Mouse (Mus musculus) forebrain, embryonic 14.5 days (tissue): ENCODE measurements around the gene Ddx55. TPM values are rescaled to one million over a fixed set of nuclear protein-coding genes. Genes with fewer than 3 reads are reported as not detected.
A peak's percentile ranks its signal among the peaks of the same experiment; 100 is the strongest.
"Not testable (repeated sequence)": the region's sequence is repeated elsewhere in the genome, so short reads cannot be mapped to it uniquely, and the experiment has no call there.

Experiments used
- ATAC-seq: fragments of 200-750 bp; cut with Nextera tagmentation; 2 replicates; pipeline ENCODE4 v1.8.0; 2017; ENCODE audit warnings: mild to moderate bottlenecking, moderate library complexity
- DNase-seq: peaks from one replicate; pipeline ENCODE4 v3.0.0-alpha.2; 2015; ENCODE audit warnings: low spot score
- H3K27ac ChIP-seq: fragments of 300-500 bp; sonication (generic); 2 replicates; pipeline ENCODE4 v1.5.1; 2014; ENCODE audit warnings: low read depth, mild to moderate bottlenecking, control low read depth, low read length, moderate library complexity
- H3K27me3 ChIP-seq: fragments of 300-500 bp; sonication (generic); replicated peaks from 2 replicates; pipeline ENCODE4 v1.6.1; 2014; ENCODE audit warnings: low read length, control low read depth, mixed read lengths; ENCODE audit not compliant: control insufficient read depth, insufficient read depth
- H3K36me3 ChIP-seq: fragments of 300-500 bp; sonication (generic); 2 replicates; pipeline ENCODE4 v1.6.1; 2014; ENCODE audit warnings: low read length, control low read depth; ENCODE audit not compliant: control insufficient read depth, insufficient read depth
- H3K4me1 ChIP-seq: fragments of 300-500 bp; sonication (generic); 2 replicates; pipeline ENCODE4 v1.6.1; 2014; ENCODE audit warnings: antibody characterized with exemption, low read length, control low read depth; ENCODE audit not compliant: control insufficient read depth, insufficient read depth
- H3K4me2 ChIP-seq: fragments of 300-500 bp; sonication (generic); 2 replicates; pipeline ENCODE4 v1.6.1; 2014; ENCODE audit warnings: mild to moderate bottlenecking, control low read depth, low read length
- H3K4me3 ChIP-seq: fragments of 300-500 bp; sonication (generic); 2 replicates; pipeline ENCODE4 v1.5.1; 2014; ENCODE audit warnings: low read depth, low read length, control low read depth
- H3K9ac ChIP-seq: fragments of 300-500 bp; sonication (generic); 2 replicates; pipeline ENCODE4 v1.6.1; 2014; ENCODE audit warnings: mild to moderate bottlenecking, low read length, control low read depth, moderate library complexity
- H3K9me3 ChIP-seq: fragments of 300-500 bp; sonication (generic); replicated peaks from 2 replicates; pipeline ENCODE4 v1.6.1; 2016; ENCODE audit warnings: low read length, control low read depth, mixed read lengths; ENCODE audit not compliant: control insufficient read depth
- WGBS: fragments of 180-500 bp; shearing (Covaris S2); extraction: QIAGEN DNeasy Blood & Tissue Kit; methylation state at CpG from one replicate; pipeline ENCODE4 v1.1.7; 2014; 5-methylcytosine and 5-hydroxymethylcytosine counted together
- polyA plus RNA-seq: library from polyadenylated mRNA; unstranded; fragments of >200 nt; fragmentation: Nextera tagmentation; extraction: Ambion mirVana; gene quantifications from 2 replicates; pipeline ENCODE4 v1.2.1, GENCODE M21; 2014

Gene Ddx55
- polyA plus RNA-seq, 1 experiment from 2014 or later = 16.8 TPM

DNA sequence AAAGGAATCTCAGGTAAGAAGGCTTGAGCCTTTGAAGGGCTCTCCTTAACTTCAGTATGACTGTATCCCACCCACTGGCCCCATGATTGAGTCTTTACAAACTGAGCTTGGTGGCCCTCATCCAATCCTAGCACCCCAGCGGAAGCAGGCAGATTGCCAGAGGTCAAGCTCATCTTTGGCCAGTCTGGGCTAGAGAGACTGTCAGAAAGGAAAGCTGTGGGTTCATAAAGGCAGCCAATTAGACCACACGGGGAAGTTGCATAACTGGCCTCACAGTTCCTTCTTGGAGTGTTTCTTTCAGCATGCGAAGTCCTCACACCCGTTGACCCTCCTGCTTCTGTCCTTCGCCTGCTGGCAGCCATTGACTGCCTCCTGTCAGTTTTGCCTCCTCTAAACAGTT, 29.9 kb downstream of the Ddx55 start:
- Histone ChIP-seq H3K4me2 (no peak overlapping the region), H3K4me3 (no peak overlapping the region), H3K27ac (no peak overlapping the region), H3K27me3 (no peaks in the 10 kb centered on the region), H3K9me3 (no peaks in the 10 kb centered on the region), H3K36me3 (peaks cover 32% of the 10 kb centered on the region), H3K4me1 (peaks cover 14% of the 10 kb centered on the region), H3K9ac (no peak overlapping the region)
- ATAC-seq (no peak), DNase-seq (no peak)
- WGBS = 87% methylated on average over 5 of the region's 5 CpGs

GRCm38 (mm10) chr5:124592768-124593167, 40.1 kb downstream of the Ddx55 start:
- Histone ChIP-seq H3K4me3 (no peak overlapping the region), H3K27me3 (no peaks in the 10 kb centered on the region), H3K36me3 (peaks cover 77% of the 10 kb centered on the region), H3K4me1 (no peaks in the 10 kb centered on the region), H3K4me2 (no peak overlapping the region), H3K9ac (no peak overlapping the region), H3K27ac (no peak overlapping the region), H3K9me3 (no peaks in the 10 kb centered on the region)
- no peak for DNase-seq
- WGBS = 100% methylated on average over 3 of the region's 3 CpGs
- ATAC-seq = no peak

DNA sequence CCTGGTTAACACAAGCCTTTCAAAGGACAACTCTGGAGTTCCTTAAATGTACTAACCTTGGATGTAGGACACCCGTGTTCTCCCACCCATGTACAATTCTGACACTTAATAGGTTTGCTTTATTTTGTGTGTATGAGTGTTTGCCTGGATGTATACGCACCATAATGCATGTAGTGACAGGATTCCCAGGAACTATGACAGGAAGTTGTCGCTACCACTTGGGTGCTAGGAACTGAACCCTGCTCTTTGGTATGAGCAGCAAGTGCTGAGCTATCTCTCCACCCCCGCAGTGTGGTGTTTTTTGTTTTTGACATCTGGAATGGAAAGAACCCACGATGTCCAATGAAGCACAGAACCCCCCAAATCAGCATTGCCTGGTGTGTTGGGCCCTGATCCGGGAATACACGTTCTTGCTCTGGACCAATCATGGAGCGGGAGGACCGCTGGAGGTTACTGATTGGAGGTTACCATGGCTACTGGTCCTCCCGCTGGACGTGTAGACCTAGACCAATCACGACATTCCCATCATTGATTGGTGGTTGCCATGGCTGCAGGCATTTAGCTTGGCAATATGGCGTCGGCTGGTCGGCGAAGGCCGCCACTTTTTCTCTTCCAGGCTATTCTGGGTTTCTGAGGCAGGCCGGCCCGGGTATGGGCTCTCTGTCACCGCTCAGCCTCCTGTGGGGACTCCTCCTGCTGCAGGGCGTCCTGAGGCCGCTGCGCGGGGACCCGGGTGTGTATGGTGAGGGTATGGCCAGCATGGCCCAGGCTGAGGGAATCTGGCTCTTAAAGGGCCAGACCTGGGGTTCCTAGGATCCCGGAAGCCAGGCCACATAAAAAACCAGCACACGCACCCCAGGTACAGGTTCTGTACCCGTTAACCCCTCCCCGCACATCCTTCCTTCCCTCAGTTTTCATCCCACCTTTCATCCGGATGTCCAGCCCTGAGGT, 45.8 kb downstream of the Ddx55 start:
- ATAC-seq (peak; percentile 100), DNase-seq (peak; percentile 99)
- H3K27me3 ChIP-seq = no peaks in the 10 kb centered on the region
- H3K4me2 ChIP-seq = peak overlapping the region; percentile 65
- H3K9ac ChIP-seq = peak overlapping the region; percentile 75
- 5% methylated on average over 30 of the region's 30 CpGs for whole genome bisulfite sequencing
- H3K36me3 ChIP-seq = peaks cover 29% of the 10 kb centered on the region
- no peak overlapping the region for H3K27ac ChIP-seq
- H3K9me3 ChIP-seq = no peaks in the 10 kb centered on the region
- peak overlapping the region; percentile 79 for H3K4me3 ChIP-seq
- H3K4me1 ChIP-seq = peaks cover 5% of the 10 kb centered on the region; the same call in 1 of the 2 replicates

DNA sequence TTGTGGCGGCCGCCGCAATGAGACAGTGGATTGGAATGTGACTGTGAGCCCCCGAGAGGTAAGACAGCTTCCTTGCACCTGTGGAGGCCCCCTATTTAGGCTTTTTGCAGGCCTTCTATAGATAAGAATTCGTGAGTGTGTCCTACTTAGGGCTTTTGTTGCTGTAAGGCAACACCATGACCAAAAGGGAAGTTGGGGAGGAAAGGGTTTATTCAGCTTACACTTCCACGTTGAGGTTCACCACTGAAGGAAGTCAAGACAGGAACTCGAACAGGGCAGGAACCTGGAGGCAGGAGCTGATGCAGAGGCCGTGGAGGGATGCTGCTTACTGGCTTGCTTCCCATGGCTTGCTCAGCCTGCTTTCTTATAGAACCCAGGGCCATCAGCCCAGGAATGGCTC, 47.1 kb downstream of the Ddx55 start:
- not testable (repeated sequence) for ATAC-seq, H3K4me1 ChIP-seq, DNase-seq, H3K27ac ChIP-seq, H3K27me3 ChIP-seq, H3K9me3 ChIP-seq, H3K9ac ChIP-seq
- WGBS = 65% methylated on average over 8 of the region's 8 CpGs
- Histone ChIP-seq H3K4me3 (0 out of 2 replicates have a peak overlapping the region, but pooled peaks have one; percentile 79), H3K4me2 (peak overlapping the region; percentile 65; the same call in 1 of the 2 replicates), H3K36me3 (peaks cover 30% of the 10 kb centered on the region)

GRCm38 (mm10) chr5:124602349-124602748, 49.7 kb downstream of the Ddx55 start:
- Histone ChIP-seq H3K36me3 (peaks cover 14% of the 10 kb centered on the region; the same call in 1 of the 2 replicates), H3K4me3 (no peak overlapping the region), H3K9me3 (no peaks in the 10 kb centered on the region), H3K4me1 (peaks cover 5% of the 10 kb centered on the region; the same call in 1 of the 2 replicates), H3K27me3 (no peaks in the 10 kb centered on the region), H3K4me2 (no peak overlapping the region), H3K9ac (no peak overlapping the region), H3K27ac (no peak overlapping the region)
- 68% methylated on average over 5 of the region's 5 CpGs for WGBS
- DNase-seq (peak; percentile 48), ATAC-seq (no peak)

- Histone ChIP-seq H3K9me3 (no peaks in the 10 kb centered on the region), H3K36me3 (peaks cover 18% of the 10 kb centered on the region; the same call in 1 of the 2 replicates), H3K4me1 (peaks cover 1% of the 10 kb centered on the region; the same call in 1 of the 2 replicates), H3K27me3 (no peaks in the 10 kb centered on the region), H3K9ac (no peak overlapping the region), H3K27ac (no peak overlapping the region), H3K4me2 (no peak overlapping the region), H3K4me3 (no peak overlapping the region)
- ATAC-seq = no peak
- 88% methylated on average over 4 of the region's 4 CpGs for whole genome bisulfite sequencing
- DNase-seq = no peak
These were observed 51.6 kb downstream of the Ddx55 start for GRCm38 (mm10) chr5:124604296-124604695.

- Histone ChIP-seq H3K4me3 (no peak overlapping the region), H3K4me1 (no peaks in the 10 kb centered on the region), H3K9me3 (no peaks in the 10 kb centered on the region), H3K36me3 (peaks cover 18% of the 10 kb centered on the region; the same call in 1 of the 2 replicates), H3K4me2 (no peak overlapping the region), H3K9ac (no peak overlapping the region), H3K27ac (no peak overlapping the region), H3K27me3 (no peaks in the 10 kb centered on the region)
- ATAC-seq (no peak), DNase-seq (no peak)
- WGBS = 90% methylated on average over 17 of the region's 17 CpGs
These were observed 52.5 kb downstream of the Ddx55 start for GRCm38 (mm10) chr5:124605041-124605622.

DNA sequence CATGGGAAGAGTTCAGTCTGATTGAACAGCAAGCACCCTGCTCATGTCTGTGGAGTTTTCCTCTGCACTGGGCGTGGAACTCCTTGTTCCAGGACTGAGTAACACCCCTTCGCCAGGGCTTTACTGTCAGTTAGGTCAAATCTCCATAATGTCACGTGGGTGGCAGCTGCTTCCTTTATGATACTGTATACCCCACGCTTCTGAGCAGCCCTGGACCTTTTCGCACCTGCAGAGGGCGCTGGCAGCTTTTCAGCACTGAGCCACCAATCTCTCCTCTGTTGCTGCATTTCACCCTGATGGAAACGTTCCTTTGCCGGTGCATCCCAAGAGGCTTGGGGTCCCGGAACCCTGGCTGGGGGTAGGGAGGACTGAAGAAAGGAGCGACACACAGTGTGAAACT, 58.3 kb downstream of the Ddx55 start:
- Histone ChIP-seq H3K27me3 (no peaks in the 10 kb centered on the region), H3K36me3 (peaks cover 32% of the 10 kb centered on the region), H3K27ac (no peak overlapping the region), H3K9ac (no peak overlapping the region), H3K4me1 (no peaks in the 10 kb centered on the region), H3K4me3 (no peak overlapping the region), H3K4me2 (no peak overlapping the region), H3K9me3 (no peaks in the 10 kb centered on the region)
- 80% methylated on average over 10 of the region's 10 CpGs for WGBS
- DNase-seq (no peak), ATAC-seq (no peak)

- no peak for ATAC-seq
- H3K27ac ChIP-seq = no peak overlapping the region
- no peak overlapping the region for H3K9ac ChIP-seq
- H3K4me1 ChIP-seq = no peaks in the 10 kb centered on the region
- 93% methylated on average over 11 of the region's 11 CpGs for WGBS
- H3K4me3 ChIP-seq = no peak overlapping the region
- no peaks in the 10 kb centered on the region for H3K27me3 ChIP-seq
- DNase-seq = no peak
- H3K36me3 ChIP-seq = peaks cover 24% of the 10 kb centered on the region
- H3K9me3 ChIP-seq = no peaks in the 10 kb centered on the region
- H3K4me2 ChIP-seq = no peak overlapping the region
These were observed 62.0 kb downstream of the Ddx55 start for GRCm38 (mm10) chr5:124614709-124615108.
